Mouse (Mus musculus): ENCODE data around the gene Vmac. TPM values are rescaled to one million over a fixed set of nuclear protein-coding genes. Genes with fewer than 3 reads are reported as not detected.

The Vmac gene
- polyA plus RNA-seq (2015; fragmentation: Illumina TruSeq; extraction: RNeasy Lipid Tissue Mini Kit (QIAGEN cat#74804); ENCODE audit: insufficient read depth, low replicate concordance): 17.4 TPM

DNA sequence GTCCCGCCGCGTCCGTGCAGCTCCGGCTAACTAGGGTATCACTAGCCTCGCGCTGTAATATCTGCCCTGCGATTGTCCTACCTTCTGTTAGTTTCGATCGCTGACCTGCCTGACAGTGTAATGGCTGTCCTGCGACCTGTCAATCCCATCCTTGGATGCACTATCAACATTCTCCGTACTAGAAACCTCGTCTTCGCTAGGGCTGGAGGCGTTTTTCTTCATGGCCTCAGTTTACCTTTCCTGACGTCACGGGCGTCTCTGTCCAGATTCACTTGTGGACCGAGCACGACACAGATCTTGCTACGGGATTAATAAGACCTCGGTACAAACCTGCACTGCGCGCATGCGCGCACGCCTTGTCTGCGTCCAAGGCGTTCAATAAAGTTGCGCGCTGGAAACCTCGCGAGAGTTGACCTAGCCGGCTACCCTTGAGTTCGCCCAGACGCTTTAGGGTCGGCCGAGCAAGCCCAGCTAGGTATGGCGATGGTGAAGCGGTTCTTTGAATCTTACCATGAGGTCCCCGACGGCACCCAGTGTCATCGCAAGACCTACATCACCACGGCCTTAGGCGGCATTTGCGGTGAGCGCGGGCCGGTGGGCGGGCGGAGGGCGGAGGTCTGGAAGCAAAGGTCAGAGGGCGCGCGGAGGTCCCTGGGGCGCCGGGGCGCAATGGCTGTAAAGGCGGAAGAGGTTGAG, at the start of gene Vmac, which contains the start of gene Ndufa11:
TSS of gene Vmac (minus strand) at position 660 of the 696 bp plus-strand sequence.
TSS of gene Ndufa11 (plus strand) at position 405 of the 696 bp plus-strand sequence.

DNA sequence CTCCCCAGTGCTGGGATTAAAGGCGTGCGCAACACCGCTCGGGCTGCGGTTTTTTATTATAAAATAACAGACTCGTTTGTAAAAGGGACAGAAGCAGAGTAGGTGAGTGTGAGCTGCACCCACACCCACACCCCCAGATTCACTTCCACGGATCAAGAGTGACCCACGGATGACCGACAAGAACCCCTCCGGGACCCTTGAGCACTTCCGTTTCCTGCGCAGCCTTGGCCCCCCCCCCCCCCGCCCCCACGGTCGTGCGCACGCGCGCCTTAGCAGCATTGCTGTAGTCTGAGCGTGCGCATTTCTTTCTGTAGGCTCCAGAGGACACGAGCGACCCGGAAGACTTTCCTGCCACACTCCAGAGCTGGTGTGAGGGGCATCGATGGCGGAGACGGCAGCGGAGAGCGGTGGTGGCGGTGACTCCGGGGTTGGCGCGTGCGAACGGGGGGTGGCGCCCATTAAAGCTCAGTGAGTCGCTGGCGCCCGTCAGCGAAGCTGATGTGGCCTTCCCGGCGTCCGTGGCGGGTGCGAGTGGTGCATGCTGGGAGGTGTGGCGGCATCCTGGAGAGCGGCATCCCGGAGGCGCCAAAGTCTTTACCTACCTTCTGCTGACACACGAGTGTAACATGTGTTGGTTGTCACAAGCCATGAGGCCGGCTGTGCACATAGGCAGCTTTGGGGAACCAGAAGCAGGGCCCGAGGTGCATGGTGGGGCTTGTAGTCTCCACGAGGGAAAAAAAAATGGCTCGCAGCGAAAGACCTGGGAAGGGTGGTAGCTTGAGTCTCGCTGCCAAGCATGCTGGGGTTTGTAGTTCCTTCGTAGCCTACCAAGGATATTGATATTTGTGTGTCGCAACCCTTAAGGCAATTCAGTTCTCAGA, 46.9 kb upstream of the Vmac start, which contains the start of gene Dus3l:
TSS of gene Dus3l (plus strand) at position 284 of the 881 bp plus-strand sequence.

DNA sequence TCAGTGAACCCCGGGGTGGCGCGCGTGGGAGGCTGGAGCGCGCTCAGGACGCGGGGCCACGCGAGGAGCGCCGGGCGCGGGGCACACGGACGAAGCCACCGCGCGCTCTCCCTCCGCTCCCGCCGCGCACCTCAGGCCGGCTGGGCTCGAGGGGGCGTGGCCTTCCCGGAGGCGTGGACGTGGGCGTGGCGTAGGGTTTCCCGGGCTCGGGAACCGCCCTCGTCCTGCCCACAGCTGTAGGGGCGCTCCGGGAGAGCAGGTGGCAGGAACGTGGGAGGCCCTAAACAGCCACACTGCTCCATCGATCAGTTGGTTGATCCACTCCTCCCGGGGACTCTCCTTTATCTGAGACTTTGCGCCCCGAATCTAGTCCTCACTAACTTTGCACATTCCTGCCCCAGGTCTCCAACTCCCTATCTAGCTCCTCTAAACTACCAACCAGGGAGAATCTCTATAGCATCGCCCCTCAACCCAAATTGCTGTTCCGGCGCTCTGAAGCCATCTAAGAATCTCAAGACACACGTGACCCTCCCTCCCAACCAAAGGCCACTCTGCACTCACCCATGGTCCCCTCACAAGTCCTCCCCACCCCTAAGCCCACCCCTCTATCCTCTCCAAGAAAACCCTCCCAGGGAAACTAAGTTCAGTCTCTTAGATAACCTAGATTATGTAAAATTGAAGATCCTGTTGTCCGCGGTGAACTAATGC, 39.7 kb upstream of the Vmac start, which contains the start of gene Nrtn:
TSS of gene Nrtn (minus strand) at position 115 of the 708 bp plus-strand sequence.

DNA sequence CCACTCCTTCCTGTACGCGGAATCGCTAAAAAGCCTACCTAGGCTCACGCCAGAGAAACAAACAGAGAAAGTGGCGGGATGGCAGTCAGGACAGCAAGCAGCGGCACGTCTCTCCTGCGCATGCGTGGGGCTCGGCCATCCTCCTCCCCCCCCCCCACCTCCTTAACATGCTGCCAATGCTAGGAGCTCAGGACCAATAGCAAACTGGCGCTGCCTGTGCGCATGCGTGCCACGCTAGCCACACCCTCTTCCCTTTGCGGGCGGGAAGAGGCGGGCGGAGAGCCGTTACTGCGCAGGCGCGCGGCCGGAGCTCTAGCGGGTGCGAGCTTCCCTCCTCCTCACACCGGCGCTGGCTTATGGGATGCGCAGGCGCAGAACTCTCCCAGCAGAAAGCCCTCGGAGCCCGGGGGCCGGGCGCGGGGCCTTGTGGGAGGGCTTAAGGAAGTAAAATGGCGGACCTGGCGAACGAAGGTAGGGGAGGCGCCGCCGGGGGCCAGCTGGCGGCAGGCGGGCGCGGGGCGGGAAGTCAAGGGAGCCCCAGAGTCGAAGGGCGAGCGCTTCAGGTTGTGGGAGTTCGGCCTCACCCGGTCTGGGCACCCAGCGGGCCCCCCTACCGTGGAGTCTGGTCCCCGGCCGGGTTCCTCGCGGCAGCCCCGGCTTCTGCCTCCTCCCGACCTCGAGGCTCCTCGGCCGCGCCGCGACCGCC, 44.7 kb downstream of the Vmac start, which contains the start of gene Ranbp3:
TSS of gene Ranbp3 (plus strand) at position 354 of the 706 bp plus-strand sequence.

Other genes starting within 250 kb of the Vmac start
- gene Ptprs, start 241.5 kb downstream of the Vmac start, polyA plus RNA-seq (2015; fragmentation: Illumina TruSeq; extraction: RNeasy Lipid Tissue Mini Kit (QIAGEN cat#74804); ENCODE audit: insufficient read depth, low replicate concordance): 10.3 TPM
- gene Znrf4, start 205.6 kb downstream of the Vmac start, polyA plus RNA-seq (2015; fragmentation: Illumina TruSeq; extraction: RNeasy Lipid Tissue Mini Kit (QIAGEN cat#74804); ENCODE audit: insufficient read depth, low replicate concordance): not detected
- 3.7 TPM for gene Gm20219, start 163.6 kb downstream of the Vmac start, polyA plus RNA-seq (2015; fragmentation: Illumina TruSeq; extraction: RNeasy Lipid Tissue Mini Kit (QIAGEN cat#74804); ENCODE audit: insufficient read depth, low replicate concordance)
- 210 TPM for gene Safb2, start 133.4 kb downstream of the Vmac start, polyA plus RNA-seq (2015; fragmentation: Illumina TruSeq; extraction: RNeasy Lipid Tissue Mini Kit (QIAGEN cat#74804); ENCODE audit: insufficient read depth, low replicate concordance)
- 93.0 TPM for gene Safb, start 133.2 kb downstream of the Vmac start, polyA plus RNA-seq (2015; fragmentation: Illumina TruSeq; extraction: RNeasy Lipid Tissue Mini Kit (QIAGEN cat#74804); ENCODE audit: insufficient read depth, low replicate concordance)
- gene 2410015M20Rik, start 108.3 kb downstream of the Vmac start, polyA plus RNA-seq (2015; fragmentation: Illumina TruSeq; extraction: RNeasy Lipid Tissue Mini Kit (QIAGEN cat#74804); ENCODE audit: insufficient read depth, low replicate concordance): 76.3 TPM
- gene Rpl36, start 104.6 kb downstream of the Vmac start, polyA plus RNA-seq (2015; fragmentation: Illumina TruSeq; extraction: RNeasy Lipid Tissue Mini Kit (QIAGEN cat#74804); ENCODE audit: insufficient read depth, low replicate concordance): 36.7 TPM
- gene Lonp1, start 91.1 kb downstream of the Vmac start, polyA plus RNA-seq (2015; fragmentation: Illumina TruSeq; extraction: RNeasy Lipid Tissue Mini Kit (QIAGEN cat#74804); ENCODE audit: insufficient read depth, low replicate concordance): 20.3 TPM
- gene Catsperd, start 89.9 kb downstream of the Vmac start, polyA plus RNA-seq (2015; fragmentation: Illumina TruSeq; extraction: RNeasy Lipid Tissue Mini Kit (QIAGEN cat#74804); ENCODE audit: insufficient read depth, low replicate concordance): 0.35 TPM
- gene Ranbp3, start 44.7 kb downstream of the Vmac start, polyA plus RNA-seq (2015; fragmentation: Illumina TruSeq; extraction: RNeasy Lipid Tissue Mini Kit (QIAGEN cat#74804); ENCODE audit: insufficient read depth, low replicate concordance): 25.8 TPM
- gene Ndufa11, start 255 bp downstream of the Vmac start, polyA plus RNA-seq (2015; fragmentation: Illumina TruSeq; extraction: RNeasy Lipid Tissue Mini Kit (QIAGEN cat#74804); ENCODE audit: insufficient read depth, low replicate concordance): 12.6 TPM
- not detected for gene Nrtn, start 39.5 kb upstream of the Vmac start, polyA plus RNA-seq (2015; fragmentation: Illumina TruSeq; extraction: RNeasy Lipid Tissue Mini Kit (QIAGEN cat#74804); ENCODE audit: insufficient read depth, low replicate concordance)
- gene Dus3l, start 46.7 kb upstream of the Vmac start, polyA plus RNA-seq (2015; fragmentation: Illumina TruSeq; extraction: RNeasy Lipid Tissue Mini Kit (QIAGEN cat#74804); ENCODE audit: insufficient read depth, low replicate concordance): 8.4 TPM
- 0.18 TPM for gene Prr22, start 52.2 kb upstream of the Vmac start, polyA plus RNA-seq (2015; fragmentation: Illumina TruSeq; extraction: RNeasy Lipid Tissue Mini Kit (QIAGEN cat#74804); ENCODE audit: insufficient read depth, low replicate concordance)
- gene Rfx2, start 113.0 kb upstream of the Vmac start, polyA plus RNA-seq (2015; fragmentation: Illumina TruSeq; extraction: RNeasy Lipid Tissue Mini Kit (QIAGEN cat#74804); ENCODE audit: insufficient read depth, low replicate concordance): 1.8 TPM
- gene Acsbg2, start 156.4 kb upstream of the Vmac start, polyA plus RNA-seq (2015; fragmentation: Illumina TruSeq; extraction: RNeasy Lipid Tissue Mini Kit (QIAGEN cat#74804); ENCODE audit: insufficient read depth, low replicate concordance): not detected
- gene 1700061G19Rik, start 157.5 kb upstream of the Vmac start, polyA plus RNA-seq (2015; fragmentation: Illumina TruSeq; extraction: RNeasy Lipid Tissue Mini Kit (QIAGEN cat#74804); ENCODE audit: insufficient read depth, low replicate concordance): 0.19 TPM
- gene Mllt1, start 217.4 kb upstream of the Vmac start, polyA plus RNA-seq (2015; fragmentation: Illumina TruSeq; extraction: RNeasy Lipid Tissue Mini Kit (QIAGEN cat#74804); ENCODE audit: insufficient read depth, low replicate concordance): 8.2 TPM

Data from spleen, adult 10 weeks (tissue).